ENCODE assay signal across 14 mouse cellular contexts in genomic region chr3:87659692-87660429, GRCm38 (mm10). TPM values are rescaled to one million over a fixed set of nuclear protein-coding genes. Genes with fewer than 3 reads are reported as not detected.
DNase-seq lines count a peak whose midpoint lies in the region; ATAC-seq and TF ChIP-seq lines count a peak whose summit lies in the region.
"Had no signal": no experiment of that assay in that cellular context is flagged by ENCODE, and none has a peak within 500 bp of the region (broad histone marks: within the 10 kb centered on the region; RNA-seq: fewer than 3 reads in every experiment).

No protein-coding gene starts in this region.

- ATAC-seq in embryonic facial prominence, embryonic 13.5 days (ENCODE audit: insufficient number of reproducible peaks, insufficient read depth, low FRiP score, low TSS enrichment, low read depth): no peak
- no peak for ATAC-seq in hindbrain, embryonic 14.5 days (ENCODE audit: low FRiP score)

- no peak for DNase-seq in heart, adult 2 months
- no peak for DNase-seq in heart, adult 8-10 months (ENCODE audit: low spot score)
- no peak for DNase-seq in left cerebral cortex, adult 2 months (ENCODE audit: extremely low spot score in 1 of 2, low spot score in 2 of 2)
- no peak for DNase-seq in left cerebral cortex, adult 8-10 months (ENCODE audit: low spot score in 2 of 2)
- DNase-seq in gastrocnemius, adult 18-20 months (ENCODE audit: low spot score): no peak
- DNase-seq in hindbrain, embryonic 14.5 days (ENCODE audit: low spot score): no peak
- DNase-seq: cerebellum, adult 8-10 months; heart, adult 18-20 months; kidney, adult 9 months; thymus, postnatal 4 days had no signal

- H3K9me3 ChIP-seq in E14TG2a.4 (ENCODE audit: low read length): no peaks in the 10 kb centered on the region
- no peaks in the 10 kb centered on the region for H3K9me3 ChIP-seq in embryonic facial prominence, embryonic 13.5 days
- no peaks in the 10 kb centered on the region for H3K9me3 ChIP-seq in hindbrain, embryonic 14.5 days (ENCODE audit: control insufficient read depth, low read length)
- H3K9me3 ChIP-seq: liver, embryonic 15.5 days; megakaryocyte, embryonic 14.5 days had no signal

- intact Hi-C loops in heart, adult 2 months (cut with DNase I): no loop called here
- intact Hi-C loops in left cerebral cortex, adult 2 months (cut with DNase I): no loop called here

- no peaks in the 10 kb centered on the region; the same call in 1 of the 2 replicates for H3K4me1 ChIP-seq in heart, adult 2 months (ENCODE audit: control insufficient read depth, insufficient read depth, low read length)
- H3K4me1 ChIP-seq in E14TG2a.4 (replicated peaks; ENCODE audit: low read depth, low read length): peaks cover 47% of the 10 kb centered on the region
- H3K4me1 ChIP-seq in embryonic facial prominence, embryonic 13.5 days: peaks cover 14% of the 10 kb centered on the region
- H3K4me1 ChIP-seq in hindbrain, embryonic 14.5 days (replicated peaks; ENCODE audit: control insufficient read depth, insufficient read depth, low read length): 0 out of 2 replicates have a peak, but pooled peaks cover 3% of the 10 kb centered on the region
- H3K4me1 ChIP-seq: liver, embryonic 15.5 days; megakaryocyte, embryonic 14.5 days had no signal

- H3K79me2 ChIP-seq in heart, adult 2 months (replicated peaks; ENCODE audit: control insufficient read depth, insufficient read depth, low read length): peaks cover 4% of the 10 kb centered on the region; the same call in 1 of the 2 replicates

- 75% methylated on average over 9 of the region's 9 CpGs for WGBS in heart, adult 2 months
- 92% methylated on average over 9 of the region's 9 CpGs for WGBS in embryonic facial prominence, embryonic 13.5 days
- 91% methylated on average over 9 of the region's 9 CpGs for WGBS in hindbrain, embryonic 14.5 days

- no peaks in the 10 kb centered on the region for H3K27me3 ChIP-seq in heart, adult 2 months (ENCODE audit: control insufficient read depth, insufficient read depth, low read length)
- H3K27me3 ChIP-seq in E14TG2a.4 (ENCODE audit: insufficient read depth, low read length): no peaks in the 10 kb centered on the region
- no peaks in the 10 kb centered on the region for H3K27me3 ChIP-seq in embryonic facial prominence, embryonic 13.5 days
- no peaks in the 10 kb centered on the region for H3K27me3 ChIP-seq in hindbrain, embryonic 14.5 days (ENCODE audit: control insufficient read depth, insufficient read depth, low read length)
- H3K27me3 ChIP-seq: liver, embryonic 15.5 days; megakaryocyte, embryonic 14.5 days had no signal

- no peak overlapping the region for H3K27ac ChIP-seq in heart, adult 2 months
- H3K27ac ChIP-seq in left cerebral cortex, adult 2 months: 0 out of 2 replicates have a peak overlapping the region, but pooled peaks have one; percentile 20
- peak overlapping the region; percentile 66 for H3K27ac ChIP-seq in embryonic facial prominence, embryonic 13.5 days
- no peak overlapping the region for H3K27ac ChIP-seq in hindbrain, embryonic 14.5 days
- H3K27ac ChIP-seq: liver, embryonic 15.5 days had no signal

- H3K9ac ChIP-seq in heart, adult 2 months (ENCODE audit: low read depth, low read length): no peak overlapping the region
- no peak overlapping the region for H3K9ac ChIP-seq in embryonic facial prominence, embryonic 13.5 days
- H3K9ac ChIP-seq in hindbrain, embryonic 14.5 days: no peak overlapping the region
- H3K9ac ChIP-seq: liver, embryonic 15.5 days had no signal

- TF ChIP-seq CTCF in heart, adult 2 months (IDR thresholded peaks at IDR 0.05): peak; percentile 51
- peak; percentile 53 for TF ChIP-seq CTCF in left cerebral cortex, adult 2 months (IDR thresholded peaks at IDR 0.05)
- peak; percentile 10; the same call in 1 of the 2 replicates for TF ChIP-seq CTCF in E14TG2a.4 (conservative IDR thresholded peaks at IDR 0.05; ENCODE audit: low read length)

- H3K4me2 ChIP-seq in embryonic facial prominence, embryonic 13.5 days: no peak overlapping the region
- H3K4me2 ChIP-seq in hindbrain, embryonic 14.5 days (replicated peaks): no peak overlapping the region
- H3K4me2 ChIP-seq: liver, embryonic 15.5 days had no signal

- no peaks in the 10 kb centered on the region; the same call in 1 of the 2 replicates for H3K36me3 ChIP-seq in heart, adult 2 months (ENCODE audit: control insufficient read depth, insufficient read depth, low read length)
- H3K36me3 ChIP-seq in E14TG2a.4 (ENCODE audit: insufficient read depth, low read length): no peaks in the 10 kb centered on the region
- no peaks in the 10 kb centered on the region for H3K36me3 ChIP-seq in embryonic facial prominence, embryonic 13.5 days
- no peaks in the 10 kb centered on the region for H3K36me3 ChIP-seq in hindbrain, embryonic 14.5 days (replicated peaks; ENCODE audit: control insufficient read depth, insufficient read depth)
- H3K36me3 ChIP-seq: liver, embryonic 15.5 days had no signal

- no peak for TF ChIP-seq EP300 in heart, adult 2 months (IDR thresholded peaks at IDR 0.05; ENCODE audit: insufficient read depth, low read depth, low read length)

- no peak for TF ChIP-seq POLR2A in heart, adult 2 months (IDR thresholded peaks at IDR 0.05; ENCODE audit: insufficient read depth, low read depth, low read length)

- no peak overlapping the region for H3K4me3 ChIP-seq in heart, adult 2 months
- H3K4me3 ChIP-seq in left cerebral cortex, adult 2 months: no peak overlapping the region
- no peak overlapping the region for H3K4me3 ChIP-seq in E14TG2a.4 (replicated peaks; ENCODE audit: low read length)
- H3K4me3 ChIP-seq in embryonic facial prominence, embryonic 13.5 days: no peak overlapping the region
- H3K4me3 ChIP-seq in hindbrain, embryonic 14.5 days (replicated peaks; ENCODE audit: low read length): no peak overlapping the region
- H3K4me3 ChIP-seq: liver, embryonic 15.5 days; megakaryocyte, embryonic 14.5 days had no signal

RNA-seq across cellular contexts. Expression of gene Arhgef11, which starts 42.5 kb away (rescaled TPM):
- total RNA-seq in heart, adult 2 months (2021): 10 to 100 TPM; 16.0 to 20.4 TPM
- 19.5 and 31.4 TPM in 2 replicates for polyA plus RNA-seq in heart, adult 2 months (2012; rRNA removed)
- 10 to 100 TPM; 19.6 to 21.4 (median 20.5) TPM for total RNA-seq in heart, adult 8-10 months (2022)
- 10 to 100 TPM; 60.2 to 60.3 TPM for total RNA-seq in left cerebral cortex, adult 2 months (2021)
- 10 to 100 TPM; 49.1 to 60.9 (median 52.4) TPM for total RNA-seq in left cerebral cortex, adult 8-10 months (2022)
- polyA plus RNA-seq in embryonic facial prominence, embryonic 13.5 days (2015; fragmentation: Nextera tagmentation; extraction: Ambion mirVana): 17.5 and 18.3 TPM in 2 replicates
- total RNA-seq in gastrocnemius, adult 18-20 months (2021): 10 to 100 TPM; 18.5 to 19.9 TPM
- 27.0 and 28.0 TPM in 2 replicates for polyA plus RNA-seq in hindbrain, embryonic 14.5 days (2014; fragmentation: Nextera tagmentation; extraction: Ambion mirVana)

Comparison
In these comparisons a context has a peak if more than half of its experiments do, and no peak if none do; other contexts are left out.
1. H3K27ac ChIP-seq: peak in left cerebral cortex, adult 2 months (single experiment) and embryonic facial prominence, embryonic 13.5 days (single experiment); none in heart, adult 2 months (single experiment) and hindbrain, embryonic 14.5 days (single experiment).
2. Peak in every context shown above with its lines, with median percentiles within 50 percentile points of each other: CTCF ChIP-seq.